Mouse (Mus musculus): ENCODE data around the gene Klhl26. TPM values are rescaled to one million over a fixed set of nuclear protein-coding genes. Genes with fewer than 3 reads are reported as not detected.

Gene Klhl26
- 8.8 TPM for total RNA-seq (2023)

DNA sequence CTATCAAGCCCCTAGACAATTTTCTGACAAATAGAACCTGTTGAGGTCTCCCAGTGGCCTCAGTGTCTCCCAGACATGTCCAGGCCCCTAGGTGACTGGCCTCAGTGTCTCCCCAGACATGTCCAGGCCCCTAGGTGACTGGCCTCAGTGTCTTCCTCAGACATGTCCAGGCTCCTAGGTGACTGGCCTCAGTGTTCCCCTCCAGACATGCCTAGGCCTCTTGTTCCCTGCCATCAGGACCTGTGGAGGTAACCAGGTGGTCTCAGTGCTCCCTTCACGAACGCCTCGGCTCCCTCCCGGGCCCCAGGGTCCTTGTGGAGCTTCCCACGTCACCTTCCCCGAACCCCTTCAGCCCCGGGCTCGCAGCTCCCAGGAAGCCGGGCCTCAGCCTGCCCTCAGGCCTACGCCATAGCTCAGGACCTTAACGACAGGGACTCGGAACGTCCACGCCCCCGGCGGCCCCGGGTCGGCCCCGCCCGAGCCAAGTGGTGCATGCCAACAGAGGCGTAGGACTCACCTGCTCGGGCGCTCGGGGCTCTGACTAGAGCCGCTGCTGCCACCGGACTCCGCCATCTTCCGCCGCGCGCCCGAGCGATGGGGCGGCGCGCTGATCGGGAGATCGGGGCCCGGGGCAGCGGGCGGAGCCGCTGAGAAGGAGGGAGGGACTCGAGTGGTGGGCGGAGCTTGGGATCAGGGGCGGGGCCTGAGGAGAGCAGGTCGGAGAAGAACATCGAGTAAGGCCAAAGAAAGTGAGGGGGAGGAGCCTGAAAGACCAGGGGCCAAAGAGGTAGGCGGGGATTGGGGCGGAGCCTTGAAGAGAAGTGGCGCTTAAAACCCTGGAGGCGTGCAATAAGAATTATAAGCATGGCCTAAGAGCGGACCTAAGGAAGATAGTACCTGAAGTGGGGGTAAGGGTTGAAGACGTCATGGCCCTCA is at the start of gene Klhl26:
Klhl26 (minus strand) TSS at position 636 of the 936 bp plus-strand sequence.

DNA sequence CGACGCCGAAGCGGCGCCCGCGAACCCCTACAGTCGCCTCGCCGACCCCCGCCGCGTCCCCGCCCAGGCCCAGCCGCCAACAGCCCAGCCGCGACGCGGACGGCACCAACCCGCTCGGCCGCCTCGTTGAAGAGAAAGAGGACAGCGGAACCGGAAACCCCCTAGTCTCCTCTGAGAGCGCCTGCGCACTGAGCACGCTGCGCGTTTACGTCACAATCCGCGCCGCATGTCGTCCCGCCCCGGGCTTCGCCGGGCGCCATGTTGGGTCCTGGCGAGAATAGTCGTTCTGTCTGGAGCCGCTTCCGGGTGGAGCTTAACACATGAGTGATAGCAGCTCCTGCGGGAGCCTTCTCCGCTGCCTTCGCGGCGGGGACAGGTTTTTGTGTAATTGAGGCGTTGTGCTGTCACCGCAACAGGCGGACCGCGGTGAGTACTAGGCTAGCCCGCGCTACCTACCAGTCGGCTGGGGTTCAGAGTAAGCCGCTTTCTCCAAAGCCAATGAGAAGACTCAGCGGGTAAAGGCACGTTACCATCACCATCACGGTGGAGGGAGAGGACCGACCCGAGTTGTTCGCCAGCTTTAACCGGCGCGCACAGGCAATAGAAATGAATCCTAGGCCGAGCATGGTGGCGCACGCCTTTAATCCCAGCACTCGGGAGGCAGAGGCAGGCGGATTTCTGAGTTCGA is 33.6 kb upstream of the Klhl26 start, which contains the start of gene Uba52:
Uba52 (minus strand) TSS at position 574 of the 688 bp plus-strand sequence.

DNA sequence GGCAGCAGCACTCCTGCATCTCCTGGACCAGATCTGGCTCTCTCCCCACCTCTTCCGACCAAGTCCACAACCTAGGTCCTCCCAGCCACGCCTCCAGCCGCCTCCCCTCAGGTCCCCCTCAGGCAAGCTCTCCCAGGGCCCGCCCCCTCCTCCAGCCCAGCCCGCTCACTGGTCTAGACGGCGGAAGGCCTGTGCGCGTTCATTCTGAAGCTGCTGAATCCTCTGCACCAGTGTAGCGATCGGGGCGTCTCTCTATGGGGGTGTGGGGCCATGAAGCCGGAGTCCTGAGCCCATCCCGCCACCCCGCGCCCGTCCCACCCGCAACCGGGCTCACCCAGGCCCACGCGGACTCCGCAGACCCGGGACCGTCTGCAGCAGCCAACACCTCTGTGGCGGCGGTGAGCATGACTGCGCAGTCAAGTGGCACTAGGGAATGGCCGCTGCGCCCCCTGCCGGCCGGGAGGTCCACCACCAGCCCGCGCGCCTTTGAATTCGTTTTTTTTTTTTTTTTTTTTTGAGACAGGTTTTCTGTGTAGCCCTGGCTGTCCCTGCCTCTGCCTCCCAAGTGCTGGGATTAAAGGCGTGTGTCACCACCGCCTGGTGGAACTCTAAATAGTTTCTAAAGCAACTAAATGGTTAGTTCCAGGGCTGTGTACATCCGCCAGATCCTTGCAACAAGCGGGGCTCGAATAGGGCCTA is 29.7 kb upstream of the Klhl26 start, which contains the start of gene Rex1bd:
Rex1bd (minus strand) TSS at position 425 of the 699 bp plus-strand sequence.

DNA sequence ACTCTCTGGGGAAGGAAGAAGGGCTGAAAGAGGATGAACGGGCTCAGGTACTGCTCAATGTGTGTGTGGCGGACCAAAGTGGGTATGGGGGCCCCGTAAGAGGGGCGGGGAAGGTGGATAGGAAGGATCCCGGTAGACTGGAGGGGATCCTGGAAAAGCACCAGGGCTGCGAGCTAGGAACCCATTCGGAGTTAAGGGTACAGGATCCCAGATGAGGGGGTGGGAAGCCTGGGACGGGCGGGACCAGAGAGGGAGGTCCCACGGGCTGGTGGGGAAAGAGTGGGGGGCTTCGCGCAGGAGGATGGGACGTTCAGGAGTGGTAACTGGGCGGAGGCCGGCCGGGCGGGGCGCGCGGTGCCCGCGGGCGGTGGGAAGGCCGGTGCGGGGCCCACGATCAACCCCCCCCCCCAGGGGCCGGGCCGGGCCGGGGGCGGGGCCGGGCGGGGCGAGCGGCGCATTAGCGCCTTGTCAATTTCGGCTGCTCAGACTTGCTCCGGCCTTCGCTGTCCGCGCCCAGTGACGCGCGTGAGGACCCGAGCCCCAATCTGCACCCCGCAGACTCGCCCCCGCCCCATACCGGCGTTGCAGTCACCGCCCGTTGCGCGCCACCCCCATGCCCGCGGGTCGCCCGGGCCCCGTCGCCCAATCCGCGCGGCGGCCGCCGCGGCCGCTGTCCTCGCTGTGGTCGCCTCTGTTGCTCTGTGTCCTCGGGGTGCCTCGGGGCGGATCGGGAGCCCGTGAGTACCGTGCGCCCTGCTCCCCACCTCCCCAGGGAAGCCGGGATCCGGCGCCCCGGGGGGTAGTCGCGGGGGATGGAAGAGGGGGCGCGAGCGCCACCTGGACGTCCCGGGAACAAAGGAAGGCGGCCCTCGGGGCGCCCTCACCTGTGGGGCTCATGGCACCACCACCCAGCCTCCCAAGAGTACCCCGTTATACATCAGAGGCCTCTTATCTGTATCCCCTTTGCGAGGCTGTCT is 16.2 kb upstream of the Klhl26 start, which contains the start of gene Crlf1:
Crlf1 (plus strand) TSS at position 495 of the 977 bp plus-strand sequence.

DNA sequence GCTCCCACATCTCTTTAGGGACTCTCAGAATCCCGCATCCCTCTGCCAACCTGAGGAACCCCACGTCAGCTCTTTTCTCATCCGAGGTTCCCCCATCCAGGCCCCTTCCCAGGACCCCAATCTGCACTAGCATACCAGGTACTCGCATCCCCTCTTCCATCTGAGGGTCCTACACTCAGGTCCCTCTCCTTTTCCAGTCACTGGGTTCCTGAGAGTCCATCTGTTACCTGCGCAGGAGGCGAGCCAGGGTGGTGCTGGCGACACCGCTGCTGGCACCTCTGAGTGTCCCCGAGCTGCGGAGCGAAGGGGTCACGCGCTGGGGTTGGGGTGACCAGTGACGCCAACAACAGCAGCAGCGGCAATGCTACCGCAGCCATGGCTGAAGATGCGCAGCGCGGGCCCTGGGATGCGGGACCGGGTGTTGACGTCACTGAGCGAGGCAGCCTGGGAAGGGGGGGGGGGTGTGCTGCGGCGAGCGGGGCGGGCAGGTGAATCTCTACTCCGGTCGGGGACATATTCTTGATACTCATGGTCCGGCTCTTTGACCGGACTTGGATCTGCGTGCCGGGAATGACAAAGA is 10.3 kb upstream of the Klhl26 start, which contains the start of gene Tmem59l:
Tmem59l (minus strand) TSS at position 418 of the 580 bp plus-strand sequence.

DNA sequence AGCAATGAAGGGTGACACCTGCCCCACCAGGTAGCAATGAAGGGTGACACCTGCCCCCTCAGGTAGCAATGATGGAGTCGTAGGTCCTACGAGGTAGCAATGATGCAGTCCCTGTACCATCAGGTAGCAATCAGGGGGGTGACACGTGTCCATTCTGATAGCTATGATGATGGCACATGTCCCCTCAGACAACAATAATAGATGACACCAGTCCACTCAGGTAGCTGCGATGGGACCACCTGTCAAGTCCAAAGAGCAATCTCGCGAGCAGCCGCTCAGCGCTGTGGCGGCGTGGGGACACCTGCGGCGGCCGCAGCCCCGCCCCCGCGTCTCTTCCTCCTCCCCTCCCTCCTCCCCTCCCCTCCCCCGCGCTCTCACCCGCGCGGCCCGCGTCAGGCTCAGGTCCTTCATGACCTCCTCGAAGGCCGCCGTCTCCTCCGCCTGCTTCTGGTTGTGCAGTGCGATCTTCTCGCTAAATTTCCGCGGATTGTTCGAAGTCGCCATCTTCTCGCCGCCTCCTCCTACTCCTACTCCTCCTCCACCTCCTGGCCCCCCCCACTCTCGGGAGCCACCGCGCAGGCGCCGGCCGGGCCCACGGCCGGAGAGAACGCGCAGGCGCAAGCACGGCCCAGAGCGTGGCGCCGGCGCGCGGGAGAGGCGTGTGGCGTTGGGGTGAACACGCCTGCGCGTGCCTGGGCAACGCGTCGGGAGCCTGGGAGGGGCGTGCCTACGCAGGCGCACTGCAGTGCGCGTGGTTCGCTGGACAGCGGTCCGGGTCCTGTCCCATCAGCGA is 37.5 kb downstream of the Klhl26 start, which contains the start of gene Crtc1:
Crtc1 (minus strand) TSS at position 525 of the 793 bp plus-strand sequence.

Other genes with a start within 250 kb of the Klhl26 start
- gene Sugp2, start 242.7 kb downstream of the Klhl26 start, total RNA-seq (2023): 65.2 TPM
- 12.2 TPM for gene Armc6, start 242.5 kb downstream of the Klhl26 start, total RNA-seq (2023)
- gene Homer3, start 194.1 kb downstream of the Klhl26 start, total RNA-seq (2023): 6.7 TPM
- 85.5 TPM for gene Ddx49, start 174.5 kb downstream of the Klhl26 start, total RNA-seq (2023)
- gene Cope, start 174.4 kb downstream of the Klhl26 start, total RNA-seq (2023): 98.9 TPM
- gene Cers1, start 161.2 kb downstream of the Klhl26 start, total RNA-seq (2023): not detected
- not detected for gene Gdf1, start 147.2 kb downstream of the Klhl26 start, total RNA-seq (2023)
- gene Upf1, start 123.7 kb downstream of the Klhl26 start, total RNA-seq (2023): 89.0 TPM
- gene Comp, start 103.4 kb downstream of the Klhl26 start, total RNA-seq (2023): 0.83 TPM
- gene Crtc1, start 37.4 kb downstream of the Klhl26 start, total RNA-seq (2023): 28.3 TPM
- gene Tmem59l, start 10.4 kb upstream of the Klhl26 start, total RNA-seq (2023): not detected
- gene Crlf1, start 16.2 kb upstream of the Klhl26 start, total RNA-seq (2023): not detected
- 58.5 TPM for gene Rex1bd, start 29.8 kb upstream of the Klhl26 start, total RNA-seq (2023)
- gene Uba52, start 33.8 kb upstream of the Klhl26 start, total RNA-seq (2023): 3,579 TPM
- gene Fkbp8, start 50.8 kb upstream of the Klhl26 start, total RNA-seq (2023): 280 TPM
- gene Kxd1, start 51.0 kb upstream of the Klhl26 start, total RNA-seq (2023): 55.7 TPM
- gene Ell, start 62.5 kb upstream of the Klhl26 start, total RNA-seq (2023): 33.6 TPM
- gene Isyna1, start 117.4 kb upstream of the Klhl26 start, total RNA-seq (2023): 86.9 TPM
- gene Ssbp4, start 131.9 kb upstream of the Klhl26 start, total RNA-seq (2023): 116 TPM
- 1.2 TPM for gene Lrrc25, start 139.2 kb upstream of the Klhl26 start, total RNA-seq (2023)
- gene Gdf15, start 155.5 kb upstream of the Klhl26 start, total RNA-seq (2023): not detected
- gene Pgpep1, start 183.4 kb upstream of the Klhl26 start, total RNA-seq (2023): 2.0 TPM
- 109 TPM for gene Lsm4, start 196.3 kb upstream of the Klhl26 start, total RNA-seq (2023)
- gene Jund, start 222.0 kb upstream of the Klhl26 start, total RNA-seq (2023): 1,593 TPM
- gene Iqcn, start 226.5 kb upstream of the Klhl26 start, total RNA-seq (2023): 9.8 TPM
- gene Gm3336, start 241.6 kb upstream of the Klhl26 start, total RNA-seq (2023): not detected
- gene Pde4c, start 246.8 kb upstream of the Klhl26 start, total RNA-seq (2023): 0.30 TPM

Measured in CD4-positive naive resting alpha-beta T cell, adult 57 days (primary cell).